ENCODE assay signal across 13 mouse cellular contexts in the genomic region with DNA sequence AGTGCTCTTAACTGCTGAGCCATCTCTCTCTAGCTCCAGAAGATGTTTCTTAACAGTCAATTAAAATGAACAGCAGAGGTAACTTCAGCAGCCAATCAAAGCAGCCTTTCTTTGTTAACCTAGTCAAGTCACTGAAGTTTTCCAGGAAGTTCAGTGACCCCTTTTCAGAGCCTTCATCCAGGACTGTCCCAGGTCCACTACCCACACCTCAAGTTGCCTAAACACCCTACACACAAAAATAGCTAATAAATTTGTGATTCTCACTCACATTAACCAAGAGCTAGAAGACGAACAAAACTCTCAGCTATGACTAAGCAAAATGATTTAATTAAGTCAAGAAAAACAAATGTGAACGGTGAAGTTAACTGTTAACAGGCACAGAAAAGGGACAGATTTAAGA.
DNase-seq lines count a peak whose midpoint lies in the region; ATAC-seq and TF ChIP-seq lines count a peak whose summit lies in the region.
"Had no signal": no experiment of that assay in that cellular context is flagged by ENCODE, and none has a peak within 500 bp of the region (broad histone marks: within the 10 kb centered on the region; RNA-seq: fewer than 3 reads in every experiment).

No protein-coding gene starts in this region.

- WGBS in heart, adult 2 months = 50% methylated on average over 2 of the region's 2 CpGs
- WGBS in heart, embryonic 12.5 days = 68% methylated on average over 2 of the region's 2 CpGs
- WGBS in limb, embryonic 14.5 days = 37% methylated on average over 2 of the region's 2 CpGs

- peaks cover 5% of the 10 kb centered on the region for H3K4me1 ChIP-seq in heart, adult 2 months (ENCODE audit: control insufficient read depth, insufficient read depth, low read length)
- H3K4me1 ChIP-seq in heart, embryonic 12.5 days (replicated peaks) = peaks cover 31% of the 10 kb centered on the region
- H3K4me1 ChIP-seq in limb, embryonic 14.5 days (ENCODE audit: control insufficient read depth, insufficient read depth, low read length) = peaks cover 24% of the 10 kb centered on the region

- no peak for TF ChIP-seq CTCF in heart, adult 2 months (IDR thresholded peaks at IDR 0.05)
- TF ChIP-seq CTCF in left cerebral cortex, adult 2 months (IDR thresholded peaks at IDR 0.05) = no peak

- no peak overlapping the region for H3K4me2 ChIP-seq in heart, embryonic 12.5 days
- peak overlapping the region; percentile 42; the same call in 1 of the 2 replicates for H3K4me2 ChIP-seq in limb, embryonic 14.5 days (replicated peaks; ENCODE audit: low read depth, low read length, severe bottlenecking)

- no peaks in the 10 kb centered on the region for H3K27me3 ChIP-seq in heart, adult 2 months (ENCODE audit: control insufficient read depth, insufficient read depth, low read length)
- no peaks in the 10 kb centered on the region for H3K27me3 ChIP-seq in heart, embryonic 12.5 days (replicated peaks)
- no peaks in the 10 kb centered on the region for H3K27me3 ChIP-seq in limb, embryonic 14.5 days (ENCODE audit: control insufficient read depth, insufficient read depth, low read length)
- H3K27me3 ChIP-seq: midbrain, embryonic 13.5 days; neural tube, embryonic 12.5 days had no signal

- no peak for ATAC-seq in heart, embryonic 12.5 days (ENCODE audit: insufficient number of reproducible peaks, low FRiP score)
- ATAC-seq in limb, embryonic 14.5 days (ENCODE audit: low FRiP score, low read depth) = no peak

- H3K27ac ChIP-seq in heart, adult 2 months = peak overlapping the region; percentile 1; the same call in 1 of the 2 replicates
- no peak overlapping the region for H3K27ac ChIP-seq in heart, embryonic 12.5 days (ENCODE audit: poor library complexity, severe bottlenecking)
- peak overlapping the region; percentile 9; the same call in 1 of the 2 replicates for H3K27ac ChIP-seq in left cerebral cortex, adult 2 months
- H3K27ac ChIP-seq in limb, embryonic 14.5 days (replicated peaks; ENCODE audit: low read depth, low read length) = no peak overlapping the region
- H3K27ac ChIP-seq: midbrain, embryonic 13.5 days; neural tube, embryonic 12.5 days had no signal

- no peak for TF ChIP-seq POLR2A in heart, adult 2 months (IDR thresholded peaks at IDR 0.05; ENCODE audit: insufficient read depth, low read depth, low read length)
- no peak for TF ChIP-seq POLR2A in limb, embryonic 14.5 days (IDR thresholded peaks at IDR 0.05; ENCODE audit: borderline replicate concordance, extremely low read depth, insufficient read depth, insufficient read length)

- intact Hi-C loops in heart, adult 2 months (cut with DNase I) = loop anchor here (2.0 to 5.0 kb wide), 4 partner anchors 47 to 223 kb away; partner anchors contain the start of gene Smim15
- intact Hi-C loops in left cerebral cortex, adult 2 months (cut with DNase I) = loop anchor here (5.0 kb wide), 1 partner anchor 57 kb away; no protein-coding TSS in a partner anchor
- intact Hi-C loops in left cerebral cortex, postnatal 4 days (cut with DNase I) = no loop called here

- H3K9ac ChIP-seq in heart, adult 2 months (ENCODE audit: low read depth, low read length) = no peak overlapping the region
- H3K9ac ChIP-seq in heart, embryonic 12.5 days = no peak overlapping the region
- H3K9ac ChIP-seq in limb, embryonic 14.5 days (ENCODE audit: low read depth, low read length, severe bottlenecking) = no peak overlapping the region
- H3K9ac ChIP-seq: midbrain, embryonic 13.5 days; neural tube, embryonic 12.5 days had no signal

- H3K79me2 ChIP-seq in heart, adult 2 months (replicated peaks; ENCODE audit: control insufficient read depth, insufficient read depth, low read length) = peaks cover 5% of the 10 kb centered on the region

- no peak overlapping the region for H3K4me3 ChIP-seq in heart, adult 2 months
- no peak overlapping the region for H3K4me3 ChIP-seq in heart, embryonic 12.5 days
- no peak overlapping the region for H3K4me3 ChIP-seq in left cerebral cortex, adult 2 months
- H3K4me3 ChIP-seq in limb, embryonic 14.5 days (replicated peaks; ENCODE audit: low read length) = no peak overlapping the region
- H3K4me3 ChIP-seq: neural tube, embryonic 12.5 days had no signal

- DNase-seq in heart, adult 2 months = no peak
- no peak for DNase-seq in left cerebral cortex, adult 2 months (ENCODE audit: extremely low spot score in 1 of 2, low spot score in 2 of 2)
- no peak for DNase-seq in left cerebral cortex, postnatal 4 days
- peak; percentile 45 for DNase-seq in 416B (ENCODE audit: low read depth)
- no peak for DNase-seq in limb, embryonic 14.5 days (ENCODE audit: low spot score)
- no peak for DNase-seq in urinary bladder, postnatal 4 days (ENCODE audit: low spot score in 2 of 2)
- DNase-seq in adrenal gland, postnatal 14 days = no peak
- DNase-seq: adrenal gland, postnatal 25 days; right cerebral cortex, adult 18-20 months; thymus, postnatal 14 days had no signal

- H3K36me3 ChIP-seq in heart, adult 2 months (ENCODE audit: control insufficient read depth, insufficient read depth, low read length) = peaks cover 7% of the 10 kb centered on the region
- no peaks in the 10 kb centered on the region for H3K36me3 ChIP-seq in heart, embryonic 12.5 days
- H3K36me3 ChIP-seq in limb, embryonic 14.5 days (ENCODE audit: control insufficient read depth, insufficient read depth, low read length) = no peaks in the 10 kb centered on the region
- H3K36me3 ChIP-seq: midbrain, embryonic 13.5 days; neural tube, embryonic 12.5 days had no signal

- TF ChIP-seq EP300 in heart, adult 2 months (IDR thresholded peaks at IDR 0.05; ENCODE audit: insufficient read depth, low read depth, low read length) = no peak

- H3K9me3 ChIP-seq in heart, embryonic 12.5 days (replicated peaks) = no peaks in the 10 kb centered on the region
- H3K9me3 ChIP-seq in limb, embryonic 14.5 days (ENCODE audit: control insufficient read depth, low read length) = no peaks in the 10 kb centered on the region
- H3K9me3 ChIP-seq: midbrain, embryonic 13.5 days; neural tube, embryonic 12.5 days had no signal

Comparison
In these comparisons a context has a peak if more than half of its experiments do, and no peak if none do; other contexts are left out.
1. H3K27ac ChIP-seq: peak in heart, adult 2 months (single experiment) and left cerebral cortex, adult 2 months (single experiment); none in heart, embryonic 12.5 days (single experiment) and limb, embryonic 14.5 days (single experiment).